Mouse (Mus musculus) midbrain, embryonic 16.5 days (tissue): Measurements from ENCODE around the gene Crybb1. TPM values are rescaled to one million over a fixed set of nuclear protein-coding genes. Genes with fewer than 3 reads are reported as not detected.
A peak's percentile ranks its signal among the peaks of the same experiment; 100 is the strongest.

Experiments
- ATAC-seq: fragments of 200-750 bp; cut with Nextera tagmentation; 2 replicates; pipeline ENCODE4 v1.8.0; 2017; ENCODE audit warnings: moderate TSS enrichment
- H3K27ac ChIP-seq: fragments of 300-500 bp; sonication (generic); 2 replicates; pipeline ENCODE4 v1.5.1; 2014; ENCODE audit warnings: mild to moderate bottlenecking, low read length, mixed read lengths
- H3K27me3 ChIP-seq: fragments of 300-500 bp; sonication (generic); 2 replicates; pipeline ENCODE4 v1.6.1; 2014; ENCODE audit warnings: low read depth, low read length, mixed read lengths; ENCODE audit not compliant: control insufficient read depth, insufficient read depth
- H3K36me3 ChIP-seq: fragments of 300-500 bp; sonication (generic); 2 replicates; pipeline ENCODE4 v1.6.1; 2014; ENCODE audit warnings: mild to moderate bottlenecking, low read length, moderate library complexity, mixed read lengths; ENCODE audit not compliant: control insufficient read depth, insufficient read depth
- H3K4me1 ChIP-seq: fragments of 300-500 bp; sonication (generic); 2 replicates; pipeline ENCODE4 v1.6.1; 2014; ENCODE audit warnings: mild to moderate bottlenecking, low read length, mixed read lengths; ENCODE audit not compliant: control insufficient read depth, insufficient read depth
- H3K4me2 ChIP-seq: fragments of 300-500 bp; sonication (generic); 2 replicates; pipeline ENCODE4 v1.6.1; 2014; ENCODE audit warnings: mild to moderate bottlenecking, low read length, mixed read lengths
- H3K4me3 ChIP-seq: fragments of 300-500 bp; sonication (generic); 2 replicates; pipeline ENCODE4 v1.5.1; 2014; ENCODE audit warnings: low read depth, mild to moderate bottlenecking, low read length, moderate library complexity, mixed read lengths
- H3K9ac ChIP-seq: fragments of 300-500 bp; sonication (generic); 2 replicates; pipeline ENCODE4 v1.6.1; 2014; ENCODE audit warnings: low read depth, low read length, mixed read lengths
- H3K9me3 ChIP-seq: fragments of 300-500 bp; sonication (generic); replicated peaks from 2 replicates; pipeline ENCODE4 v1.6.1; 2014; ENCODE audit warnings: mild to moderate bottlenecking, low read length, mixed read lengths; ENCODE audit not compliant: control insufficient read depth, poor library complexity, severe bottlenecking
- WGBS: fragments of 180-500 bp; shearing (Covaris S2); extraction: QIAGEN DNeasy Blood & Tissue Kit; methylation state at CpG from one replicate; pipeline ENCODE4 v1.1.7; 2014; 5-methylcytosine and 5-hydroxymethylcytosine counted together
- polyA plus RNA-seq: library from polyadenylated mRNA; unstranded; fragments of >200 nt; fragmentation: Nextera tagmentation; extraction: Ambion mirVana; gene quantifications from 2 replicates; pipeline ENCODE4 v1.2.1, GENCODE M21; 2015

Crybb1 gene
- polyA plus RNA-seq, 1 experiment from 2014 or later: 5.8 TPM

GRCm38 (mm10) chr5:112215291-112215751 is 40.3 kb upstream of the Crybb1 start:
- Histone ChIP-seq H3K4me3 (no peak overlapping the region), H3K4me1 (peaks cover 59% of the 10 kb centered on the region), H3K27me3 (no peaks in the 10 kb centered on the region), H3K4me2 (peak overlapping the region; percentile 34), H3K27ac (peak overlapping the region; percentile 63), H3K9me3 (no peaks in the 10 kb centered on the region), H3K9ac (peak overlapping the region; percentile 32), H3K36me3 (peaks cover 12% of the 10 kb centered on the region)
- ATAC-seq: peak; percentile 18; the same call in 1 of the 2 replicates
- 2% methylated on average over 12 of the region's 12 CpGs for WGBS

- H3K4me1 ChIP-seq: peaks cover 60% of the 10 kb centered on the region
- 18% methylated on average over 9 of the region's 9 CpGs for whole genome bisulfite sequencing
- H3K4me2 ChIP-seq: peak overlapping the region; percentile 34; the same call in 1 of the 2 replicates
- H3K27me3 ChIP-seq: no peaks in the 10 kb centered on the region
- H3K36me3 ChIP-seq: peaks cover 15% of the 10 kb centered on the region
- ATAC-seq: no peak
- H3K9ac ChIP-seq: peak overlapping the region; percentile 32
- H3K4me3 ChIP-seq: no peak overlapping the region
- peak overlapping the region; percentile 63 for H3K27ac ChIP-seq
- no peaks in the 10 kb centered on the region for H3K9me3 ChIP-seq
Observed at GRCm38 (mm10) chr5:112215801-112216251, 39.8 kb upstream of the Crybb1 start.

GRCm38 (mm10) chr5:112216335-112216734 is 39.3 kb upstream of the Crybb1 start:
- H3K27me3 ChIP-seq: no peaks in the 10 kb centered on the region
- 57% methylated on average over 5 of the region's 7 CpGs for WGBS
- peak overlapping the region; percentile 63 for H3K27ac ChIP-seq
- H3K9me3 ChIP-seq: no peaks in the 10 kb centered on the region
- no peak overlapping the region for H3K4me3 ChIP-seq
- ATAC-seq: no peak
- peaks cover 19% of the 10 kb centered on the region for H3K36me3 ChIP-seq
- H3K4me2 ChIP-seq: no peak overlapping the region
- H3K9ac ChIP-seq: no peak overlapping the region; the same call in 1 of the 2 replicates
- H3K4me1 ChIP-seq: peaks cover 62% of the 10 kb centered on the region

DNA sequence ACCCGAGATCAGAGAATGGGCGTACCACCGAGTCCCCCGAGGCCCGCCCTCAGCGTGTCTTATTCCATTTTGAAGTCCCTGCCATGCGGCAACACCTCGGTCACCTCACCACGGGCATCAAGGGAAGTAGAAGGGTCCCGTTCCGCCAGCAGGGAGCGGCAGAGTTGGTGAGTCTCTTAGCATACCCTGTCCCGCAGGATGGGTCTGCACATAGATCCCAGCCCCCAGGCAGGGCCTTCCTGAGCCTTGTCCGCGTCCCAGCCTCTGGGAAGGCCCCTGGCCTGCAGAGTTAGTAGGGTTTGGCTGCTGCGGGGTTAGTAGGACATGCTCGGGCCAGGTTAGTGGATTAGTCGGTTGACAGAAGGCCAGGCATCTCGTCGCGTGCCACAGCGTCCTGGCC is 38.6 kb upstream of the Crybb1 start:
- no peak overlapping the region for H3K4me3 ChIP-seq
- H3K4me1 ChIP-seq: peaks cover 66% of the 10 kb centered on the region
- H3K36me3 ChIP-seq: peaks cover 25% of the 10 kb centered on the region
- H3K4me2 ChIP-seq: no peak overlapping the region
- 37% methylated on average over 22 of the region's 22 CpGs for WGBS
- H3K9ac ChIP-seq: peak overlapping the region; percentile 37; the same call in 1 of the 2 replicates
- no peaks in the 10 kb centered on the region for H3K9me3 ChIP-seq
- H3K27me3 ChIP-seq: no peaks in the 10 kb centered on the region
- ATAC-seq: no peak
- H3K27ac ChIP-seq: peak overlapping the region; percentile 63

- H3K4me3 ChIP-seq: no peak overlapping the region
- no peak for ATAC-seq
- no peak overlapping the region for H3K4me2 ChIP-seq
- H3K27ac ChIP-seq: peak overlapping the region; percentile 22; the same call in 1 of the 2 replicates
- 60% methylated on average over 4 of the region's 4 CpGs for WGBS
- H3K9me3 ChIP-seq: no peaks in the 10 kb centered on the region
- no peak overlapping the region; the same call in 1 of the 2 replicates for H3K9ac ChIP-seq
- H3K36me3 ChIP-seq: peaks cover 34% of the 10 kb centered on the region
- peaks cover 62% of the 10 kb centered on the region for H3K4me1 ChIP-seq
- no peaks in the 10 kb centered on the region for H3K27me3 ChIP-seq
Observed at GRCm38 (mm10) chr5:112218679-112219078, 36.9 kb upstream of the Crybb1 start.

DNA sequence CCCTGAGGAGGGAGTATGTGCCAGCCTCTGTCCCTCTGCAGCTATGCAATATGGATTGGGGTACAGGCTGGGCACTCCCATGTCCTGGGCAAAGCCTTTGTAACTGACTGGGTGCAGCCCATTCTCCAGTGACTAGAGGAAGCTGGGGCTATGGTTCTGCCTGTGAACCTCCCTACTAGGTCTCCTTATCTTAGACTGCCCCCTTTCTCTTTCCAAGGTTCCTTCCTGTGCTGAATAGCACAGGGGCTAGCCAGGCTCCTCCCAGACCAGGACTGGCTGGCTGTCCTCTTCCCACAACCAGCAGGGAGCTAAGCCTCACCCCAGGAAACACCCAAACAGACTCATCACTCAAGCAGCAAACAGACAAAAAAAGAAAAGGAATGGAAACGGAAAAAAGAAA is 36.2 kb upstream of the Crybb1 start:
- Histone ChIP-seq H3K9me3 (no peaks in the 10 kb centered on the region), H3K36me3 (peaks cover 34% of the 10 kb centered on the region), H3K4me2 (no peak overlapping the region), H3K27me3 (no peaks in the 10 kb centered on the region), H3K9ac (no peak overlapping the region), H3K4me1 (peaks cover 56% of the 10 kb centered on the region), H3K4me3 (no peak overlapping the region), H3K27ac (peak overlapping the region; percentile 50; the same call in 1 of the 2 replicates)
- 21% methylated on average over 1 of the region's 1 CpGs for WGBS
- ATAC-seq: no peak

- Histone ChIP-seq H3K9ac (no peak overlapping the region), H3K4me2 (no peak overlapping the region), H3K9me3 (no peaks in the 10 kb centered on the region), H3K27ac (no peak overlapping the region; the same call in 1 of the 2 replicates), H3K36me3 (peaks cover 34% of the 10 kb centered on the region), H3K27me3 (no peaks in the 10 kb centered on the region), H3K4me3 (no peak overlapping the region), H3K4me1 (peaks cover 57% of the 10 kb centered on the region)
- WGBS: 88% methylated on average over 8 of the region's 8 CpGs
- ATAC-seq: no peak
Observed at GRCm38 (mm10) chr5:112220203-112220602, 35.4 kb upstream of the Crybb1 start.

- Histone ChIP-seq H3K36me3 (peaks cover 20% of the 10 kb centered on the region), H3K9ac (peak overlapping the region; percentile 98), H3K27ac (peak overlapping the region; percentile 70), H3K9me3 (no peaks in the 10 kb centered on the region), H3K27me3 (no peaks in the 10 kb centered on the region), H3K4me3 (peak overlapping the region; percentile 87), H3K4me1 (peaks cover 39% of the 10 kb centered on the region), H3K4me2 (peak overlapping the region; percentile 95)
- 3% methylated on average over 6 of the region's 6 CpGs for WGBS
- ATAC-seq: no peak
Observed at GRCm38 (mm10) chr5:112225591-112225990, 30.0 kb upstream of the Crybb1 start.

GRCm38 (mm10) chr5:112227354-112227753 is 28.3 kb upstream of the Crybb1 start:
- Histone ChIP-seq H3K9me3 (no peaks in the 10 kb centered on the region), H3K36me3 (peaks cover 9% of the 10 kb centered on the region), H3K4me3 (peak overlapping the region; percentile 87), H3K27ac (peak overlapping the region; percentile 98), H3K4me2 (peak overlapping the region; percentile 95), H3K27me3 (no peaks in the 10 kb centered on the region), H3K9ac (peak overlapping the region; percentile 98), H3K4me1 (peaks cover 34% of the 10 kb centered on the region)
- WGBS: under 1% methylated on average over 30 of the region's 30 CpGs
- ATAC-seq: peak; percentile 29
